Mouse (Mus musculus): Measurements from ENCODE around the gene Rab43.

- TF ChIP-seq POLR2A (IDR thresholded peaks at IDR 0.05; ENCODE audit: low read depth, low read length) (no peak), CTCF (IDR thresholded peaks at IDR 0.05; ENCODE audit: borderline replicate concordance, insufficient read depth, low read length) (no peak)
These were observed 30.3 kb upstream of the Rab43 start for GRCm38 (mm10) chr6:87842254-87842653.

Measured in embryonic fibroblast, embryonic 13.5 days (primary cell).